In genomic region chr19:37020531-37020930, GRCm38 (mm10) we compare ENCODE assay signal across 19 mouse cellular contexts.
A peak's percentile ranks its signal among the peaks of the same experiment; 100 is the strongest.
DNase-seq lines count a peak whose midpoint lies in the region; ATAC-seq and TF ChIP-seq lines count a peak whose summit lies in the region.
"Had no signal": no experiment of that assay in that cellular context is flagged by ENCODE, and none has a peak within 500 bp of the region (broad histone marks: within the 10 kb centered on the region; RNA-seq: fewer than 3 reads in every experiment).

No protein-coding gene starts in this region.

- H3K9ac ChIP-seq in heart, adult 2 months (ENCODE audit: low read depth, low read length): peak overlapping the region; percentile 5; the same call in 1 of the 2 replicates
- no peak overlapping the region for H3K9ac ChIP-seq in midbrain, embryonic 11.5 days (ENCODE audit: low read length)
- no peak overlapping the region for H3K9ac ChIP-seq in hindbrain, embryonic 16.5 days (ENCODE audit: low read depth, low read length)
- H3K9ac ChIP-seq: embryonic facial prominence, embryonic 13.5 days had no signal

- H3K79me2 ChIP-seq in heart, adult 2 months (replicated peaks; ENCODE audit: control insufficient read depth, insufficient read depth, low read length): peaks cover 2% of the 10 kb centered on the region

- no peak for TF ChIP-seq EP300 in heart, adult 2 months (IDR thresholded peaks at IDR 0.05; ENCODE audit: insufficient read depth, low read depth, low read length)

- peak in 1 of 2 experiments; percentile 18 for DNase-seq in heart, adult 2 months
- no peak for DNase-seq in heart, postnatal 36 days
- DNase-seq in midbrain, embryonic 11.5 days (ENCODE audit: low spot score, missing footprints): no peak
- DNase-seq in midbrain, embryonic 10.5 days (ENCODE audit: low spot score): no peak
- DNase-seq in urinary bladder, adult 2 months (ENCODE audit: low spot score): no peak
- DNase-seq in MN1 (ENCODE audit: low spot score): no peak
- DNase-seq: adrenal gland, postnatal 14 days; gastrocnemius, postnatal 36 days; lung, adult 2 months; lung, postnatal 36 days; midbrain, embryonic 14.5 days; thymus, postnatal 4 days had no signal

- no peaks in the 10 kb centered on the region; the same call in 1 of the 2 replicates for H3K9me3 ChIP-seq in midbrain, embryonic 11.5 days (ENCODE audit: control insufficient read depth, low read length)
- peaks cover 11% of the 10 kb centered on the region for H3K9me3 ChIP-seq in midbrain, embryonic 10.5 days (replicated peaks)
- peaks cover 8% of the 10 kb centered on the region for H3K9me3 ChIP-seq in hindbrain, embryonic 16.5 days (ENCODE audit: control insufficient read depth, low read length)

- peak overlapping the region; percentile 47; the same call in 1 of the 2 replicates for H3K27ac ChIP-seq in heart, adult 2 months
- no peak overlapping the region for H3K27ac ChIP-seq in midbrain, embryonic 11.5 days (ENCODE audit: low read depth, low read length)
- no peak overlapping the region for H3K27ac ChIP-seq in midbrain, embryonic 10.5 days (replicated peaks)
- no peak overlapping the region for H3K27ac ChIP-seq in hindbrain, embryonic 16.5 days (ENCODE audit: low read depth, low read length)
- H3K27ac ChIP-seq: embryonic facial prominence, embryonic 13.5 days; kidney, postnatal 0 days; layer of hippocampus, adult 2 months had no signal

- H3K4me2 ChIP-seq in midbrain, embryonic 11.5 days: no peak overlapping the region
- no peak overlapping the region for H3K4me2 ChIP-seq in hindbrain, embryonic 16.5 days (ENCODE audit: low read length)
- H3K4me2 ChIP-seq: embryonic facial prominence, embryonic 13.5 days had no signal

- 54% methylated on average over 5 of the region's 5 CpGs for WGBS in heart, adult 2 months
- WGBS in midbrain, embryonic 11.5 days: 79% methylated on average over 3 of the region's 5 CpGs
- 68% methylated on average over 5 of the region's 5 CpGs for WGBS in midbrain, embryonic 10.5 days
- 64% methylated on average over 5 of the region's 5 CpGs for WGBS in hindbrain, embryonic 16.5 days

- ATAC-seq in midbrain, embryonic 11.5 days (ENCODE audit: low FRiP score): 0 out of 2 replicates have a peak, but pooled peaks have one; percentile 8
- peak; percentile 15; the same call in 1 of the 2 replicates for ATAC-seq in hindbrain, embryonic 16.5 days
- ATAC-seq: activated CD4-positive, CD25-positive, alpha-beta regulatory T cell, adult 4 months; intestine, postnatal 0 days; Patski had no signal

- H3K36me3 ChIP-seq in heart, adult 2 months (ENCODE audit: control insufficient read depth, insufficient read depth, low read length): no peaks in the 10 kb centered on the region
- no peaks in the 10 kb centered on the region for H3K36me3 ChIP-seq in midbrain, embryonic 11.5 days (ENCODE audit: control insufficient read depth, insufficient read depth, low read length)
- H3K36me3 ChIP-seq in midbrain, embryonic 10.5 days: no peaks in the 10 kb centered on the region
- H3K36me3 ChIP-seq in hindbrain, embryonic 16.5 days (ENCODE audit: control insufficient read depth, insufficient read depth, low read length): 0 out of 2 replicates have a peak, but pooled peaks cover 2% of the 10 kb centered on the region
- H3K36me3 ChIP-seq: embryonic facial prominence, embryonic 13.5 days had no signal

- H3K4me1 ChIP-seq in heart, adult 2 months (ENCODE audit: control insufficient read depth, insufficient read depth, low read length): peaks cover 3% of the 10 kb centered on the region; the same call in 1 of the 2 replicates
- peaks cover 4% of the 10 kb centered on the region; the same call in 1 of the 2 replicates for H3K4me1 ChIP-seq in midbrain, embryonic 11.5 days (ENCODE audit: control insufficient read depth, insufficient read depth, low read length)
- peaks cover 38% of the 10 kb centered on the region for H3K4me1 ChIP-seq in midbrain, embryonic 10.5 days
- peaks cover 3% of the 10 kb centered on the region for H3K4me1 ChIP-seq in hindbrain, embryonic 16.5 days (ENCODE audit: control insufficient read depth, insufficient read depth, low read depth, low read length)

- intact Hi-C loops in heart, adult 2 months (cut with DNase I): no loop called here
- intact Hi-C loops in heart, postnatal 36 days (cut with DNase I): no loop called here

- no peak for TF ChIP-seq POLR2A in heart, adult 2 months (IDR thresholded peaks at IDR 0.05; ENCODE audit: insufficient read depth, low read depth, low read length)

- TF ChIP-seq CTCF in heart, adult 2 months (IDR thresholded peaks at IDR 0.05): no peak

- no peaks in the 10 kb centered on the region for H3K27me3 ChIP-seq in heart, adult 2 months (ENCODE audit: control insufficient read depth, insufficient read depth, low read length)
- H3K27me3 ChIP-seq in midbrain, embryonic 11.5 days (ENCODE audit: control insufficient read depth, insufficient read depth, low read length): no peaks in the 10 kb centered on the region
- no peaks in the 10 kb centered on the region for H3K27me3 ChIP-seq in midbrain, embryonic 10.5 days (ENCODE audit: low read depth, poor library complexity, severe bottlenecking)
- no peaks in the 10 kb centered on the region for H3K27me3 ChIP-seq in hindbrain, embryonic 16.5 days (replicated peaks; ENCODE audit: control insufficient read depth, insufficient read depth, low read length)
- H3K27me3 ChIP-seq: embryonic facial prominence, embryonic 13.5 days; Patski had no signal

- H3K4me3 ChIP-seq in heart, adult 2 months: no peak overlapping the region
- no peak overlapping the region for H3K4me3 ChIP-seq in midbrain, embryonic 11.5 days (ENCODE audit: low read depth, low read length)
- H3K4me3 ChIP-seq in midbrain, embryonic 10.5 days: no peak overlapping the region
- H3K4me3 ChIP-seq in hindbrain, embryonic 16.5 days (ENCODE audit: low read length): no peak overlapping the region
- H3K4me3 ChIP-seq: embryonic facial prominence, embryonic 13.5 days; layer of hippocampus, adult 2 months had no signal
